Mouse (Mus musculus) forebrain, embryonic 14.5 days (tissue): ENCODE results near the gene Nr2f6. TPM values are rescaled to one million over a fixed set of nuclear protein-coding genes. Genes with fewer than 3 reads are reported as not detected.

ENCODE experiments used
- ATAC-seq: fragments of 200-750 bp; cut with Nextera tagmentation; 2 replicates; pipeline ENCODE4 v1.8.0; 2017; ENCODE audit warnings: mild to moderate bottlenecking, moderate library complexity
- DNase-seq: peaks from one replicate; pipeline ENCODE4 v3.0.0-alpha.2; 2015; ENCODE audit warnings: low spot score
- H3K27ac ChIP-seq: fragments of 300-500 bp; sonication (generic); 2 replicates; pipeline ENCODE4 v1.5.1; 2014; ENCODE audit warnings: low read depth, mild to moderate bottlenecking, control low read depth, low read length, moderate library complexity
- H3K27me3 ChIP-seq: fragments of 300-500 bp; sonication (generic); replicated peaks from 2 replicates; pipeline ENCODE4 v1.6.1; 2014; ENCODE audit warnings: low read length, control low read depth, mixed read lengths; ENCODE audit not compliant: control insufficient read depth, insufficient read depth
- H3K36me3 ChIP-seq: fragments of 300-500 bp; sonication (generic); 2 replicates; pipeline ENCODE4 v1.6.1; 2014; ENCODE audit warnings: low read length, control low read depth; ENCODE audit not compliant: control insufficient read depth, insufficient read depth
- H3K4me1 ChIP-seq: fragments of 300-500 bp; sonication (generic); 2 replicates; pipeline ENCODE4 v1.6.1; 2014; ENCODE audit warnings: antibody characterized with exemption, low read length, control low read depth; ENCODE audit not compliant: control insufficient read depth, insufficient read depth
- H3K4me2 ChIP-seq: fragments of 300-500 bp; sonication (generic); 2 replicates; pipeline ENCODE4 v1.6.1; 2014; ENCODE audit warnings: mild to moderate bottlenecking, control low read depth, low read length
- H3K4me3 ChIP-seq: fragments of 300-500 bp; sonication (generic); 2 replicates; pipeline ENCODE4 v1.5.1; 2014; ENCODE audit warnings: low read depth, low read length, control low read depth
- H3K9ac ChIP-seq: fragments of 300-500 bp; sonication (generic); 2 replicates; pipeline ENCODE4 v1.6.1; 2014; ENCODE audit warnings: mild to moderate bottlenecking, low read length, control low read depth, moderate library complexity
- H3K9me3 ChIP-seq: fragments of 300-500 bp; sonication (generic); replicated peaks from 2 replicates; pipeline ENCODE4 v1.6.1; 2016; ENCODE audit warnings: low read length, control low read depth, mixed read lengths; ENCODE audit not compliant: control insufficient read depth
- WGBS: fragments of 180-500 bp; shearing (Covaris S2); extraction: QIAGEN DNeasy Blood & Tissue Kit; methylation state at CpG from one replicate; pipeline ENCODE4 v1.1.7; 2014; 5-methylcytosine and 5-hydroxymethylcytosine counted together
- polyA plus RNA-seq: library from polyadenylated mRNA; unstranded; fragments of >200 nt; fragmentation: Nextera tagmentation; extraction: Ambion mirVana; gene quantifications from 2 replicates; pipeline ENCODE4 v1.2.1, GENCODE M21; 2014

The Nr2f6 gene
- polyA plus RNA-seq, 1 experiment from 2014 or later = 17.3 TPM

- Histone ChIP-seq H3K9ac (no peak overlapping the region), H3K4me3 (no peak overlapping the region), H3K4me2 (no peak overlapping the region), H3K9me3 (no peaks in the 10 kb centered on the region), H3K27me3 (no peaks in the 10 kb centered on the region), H3K4me1 (peaks cover 19% of the 10 kb centered on the region), H3K27ac (no peak overlapping the region), H3K36me3 (peaks cover 23% of the 10 kb centered on the region; the same call in 1 of the 2 replicates)
- no peak for DNase-seq
- 94% methylated on average over 3 of the region's 3 CpGs for WGBS
- ATAC-seq = no peak
Measured at GRCm38 (mm10) chr8:71373000-71373399, 8.8 kb downstream of the Nr2f6 start.

- no peak for DNase-seq
- H3K4me2 ChIP-seq = no peak overlapping the region
- H3K9ac ChIP-seq = no peak overlapping the region
- H3K27ac ChIP-seq = no peak overlapping the region
- H3K4me3 ChIP-seq = no peak overlapping the region
- ATAC-seq = no peak
- no peaks in the 10 kb centered on the region for H3K9me3 ChIP-seq
- peaks cover 24% of the 10 kb centered on the region for H3K4me1 ChIP-seq
- H3K27me3 ChIP-seq = no peaks in the 10 kb centered on the region
- 85% methylated on average over 12 of the region's 12 CpGs for WGBS
- H3K36me3 ChIP-seq = peaks cover 18% of the 10 kb centered on the region; the same call in 1 of the 2 replicates
Measured at GRCm38 (mm10) chr8:71372427-71372826, 9.3 kb downstream of the Nr2f6 start.

- H3K27me3 ChIP-seq = no peaks in the 10 kb centered on the region
- peak within 1 kb of the TSS; percentile 60 for H3K9ac ChIP-seq
- DNase-seq = peak; percentile 98
- H3K27ac ChIP-seq = peak within 1 kb of the TSS; percentile 75
- peak; percentile 87 for ATAC-seq
- peak within 1 kb of the TSS; percentile 49 for H3K4me2 ChIP-seq
- H3K36me3 ChIP-seq = peaks cover 18% of the 10 kb centered on the region; the same call in 1 of the 2 replicates
- H3K4me3 ChIP-seq = peak within 1 kb of the TSS; percentile 60
- H3K9me3 ChIP-seq = no peaks in the 10 kb centered on the region
- 1% methylated on average over 66 of the region's 68 CpGs for WGBS
- H3K4me1 ChIP-seq = peaks cover 17% of the 10 kb centered on the region
Measured at GRCm38 (mm10) chr8:71371236-71371848, 10.4 kb downstream of the Nr2f6 start, which contains the start of gene Ocel1. Gene Ocel1 (plus strand): TSS chr8:71371298.

GRCm38 (mm10) chr8:71370711-71371235 lies 11.0 kb downstream of the Nr2f6 start:
- ATAC-seq (no peak), DNase-seq (no peak)
- Histone ChIP-seq H3K36me3 (peaks cover 18% of the 10 kb centered on the region; the same call in 1 of the 2 replicates), H3K9ac (peak overlapping the region; percentile 60), H3K4me3 (peak overlapping the region; percentile 60), H3K4me2 (peak overlapping the region; percentile 49), H3K27me3 (no peaks in the 10 kb centered on the region), H3K4me1 (peaks cover 12% of the 10 kb centered on the region), H3K9me3 (no peaks in the 10 kb centered on the region), H3K27ac (no peak overlapping the region; the same call in 1 of the 2 replicates)
- WGBS = 18% methylated on average over 5 of the region's 5 CpGs

GRCm38 (mm10) chr8:71369040-71369718 lies 12.6 kb downstream of the Nr2f6 start:
- ATAC-seq (no peak), DNase-seq (no peak)
- 94% methylated on average over 10 of the region's 10 CpGs for WGBS
- no peak overlapping the region for H3K4me3 ChIP-seq
- no peak overlapping the region for H3K27ac ChIP-seq
- no peak overlapping the region for H3K4me2 ChIP-seq
- no peak overlapping the region for H3K9ac ChIP-seq
- peaks cover 10% of the 10 kb centered on the region for H3K4me1 ChIP-seq
- no peaks in the 10 kb centered on the region for H3K9me3 ChIP-seq
- no peaks in the 10 kb centered on the region for H3K27me3 ChIP-seq
- peaks cover 15% of the 10 kb centered on the region; the same call in 1 of the 2 replicates for H3K36me3 ChIP-seq

- H3K4me1 ChIP-seq = peaks cover 10% of the 10 kb centered on the region
- ATAC-seq (no peak), DNase-seq (no peak)
- H3K4me3 ChIP-seq = no peak overlapping the region
- no peaks in the 10 kb centered on the region for H3K27me3 ChIP-seq
- H3K36me3 ChIP-seq = peaks cover 15% of the 10 kb centered on the region; the same call in 1 of the 2 replicates
- no peaks in the 10 kb centered on the region for H3K9me3 ChIP-seq
- H3K4me2 ChIP-seq = no peak overlapping the region
- no peak overlapping the region for H3K27ac ChIP-seq
- no peak overlapping the region for H3K9ac ChIP-seq
Measured at GRCm38 (mm10) chr8:71368366-71368765, 13.4 kb downstream of the Nr2f6 start.

- DNase-seq (no peak), ATAC-seq (no peak)
- 0 out of 2 replicates have a peak overlapping the region, but pooled peaks have one; percentile 85 for H3K27ac ChIP-seq
- WGBS = 54% methylated on average over 17 of the region's 17 CpGs
- no peaks in the 10 kb centered on the region for H3K9me3 ChIP-seq
- H3K36me3 ChIP-seq = peaks cover 15% of the 10 kb centered on the region; the same call in 1 of the 2 replicates
- no peaks in the 10 kb centered on the region for H3K27me3 ChIP-seq
- peaks cover 10% of the 10 kb centered on the region for H3K4me1 ChIP-seq
- peak overlapping the region; percentile 59 for H3K4me3 ChIP-seq
- peak overlapping the region; percentile 66 for H3K9ac ChIP-seq
- peak overlapping the region; percentile 82 for H3K4me2 ChIP-seq
Measured at GRCm38 (mm10) chr8:71367529-71368176, 14.1 kb downstream of the Nr2f6 start.

- Histone ChIP-seq H3K9ac (peak within 1 kb of the TSS; percentile 66), H3K4me2 (peak within 1 kb of the TSS; percentile 82), H3K4me1 (peaks cover 10% of the 10 kb centered on the region), H3K36me3 (peaks cover 15% of the 10 kb centered on the region; the same call in 1 of the 2 replicates), H3K27ac (peak within 1 kb of the TSS; percentile 85), H3K9me3 (no peaks in the 10 kb centered on the region), H3K4me3 (peak within 1 kb of the TSS; percentile 59), H3K27me3 (no peaks in the 10 kb centered on the region)
- ATAC-seq = peak; percentile 78
- peak; percentile 96 for DNase-seq
- under 1% methylated on average over 56 of the region's 56 CpGs for WGBS
Measured at GRCm38 (mm10) chr8:71366771-71367528, 14.8 kb downstream of the Nr2f6 start, which contains the start of gene Use1. Gene Use1 (plus strand): TSS chr8:71366848.
